Mouse (Mus musculus) lung, postnatal 0 days (tissue): Measurements from ENCODE around the gene Polr1c.

Experiments
- CTCF ChIP-seq: IDR thresholded peaks from 2 replicates; pipeline ENCODE4 v1.5.1; 2016; ENCODE audit warnings: antibody characterized with exemption, mild to moderate bottlenecking
- EP300 ChIP-seq: IDR thresholded peaks from 2 replicates; pipeline ENCODE4 v1.6.1; 2016; ENCODE audit warnings: antibody characterized with exemption, mild to moderate bottlenecking, control low read depth

DNA sequence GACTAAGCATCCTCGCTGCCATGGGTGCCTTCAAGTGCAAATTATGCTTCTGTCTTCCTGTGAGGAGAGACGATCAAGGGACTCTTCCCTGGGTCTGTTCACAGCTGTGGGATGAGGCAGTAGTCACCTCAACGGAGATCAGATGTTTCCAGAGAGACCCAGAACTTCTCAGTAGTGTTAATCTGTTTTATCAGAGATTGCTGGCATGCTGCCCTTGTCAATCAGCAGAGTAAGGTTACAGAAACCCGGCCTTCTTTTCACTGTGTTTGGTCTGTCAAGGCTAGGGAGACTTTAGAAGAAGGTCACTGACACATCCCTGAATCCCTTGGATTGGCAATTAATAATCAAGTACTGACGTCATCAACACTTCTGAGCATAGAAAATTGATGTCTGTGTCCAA lies 10.4 kb downstream of the Polr1c start:
- TF ChIP-seq EP300 (no peak), CTCF (no peak)
